Mouse (Mus musculus) limb, embryonic 14.5 days (tissue): ENCODE data around the gene Pram1. TPM values are rescaled to one million over a fixed set of nuclear protein-coding genes. Genes with fewer than 3 reads are reported as not detected.
"Not testable (repeated sequence)": the region's sequence is repeated elsewhere in the genome, so short reads cannot be mapped to it uniquely, and the experiment has no call there.

ENCODE experiments used
- ATAC-seq: fragments of 200-750 bp; cut with Nextera tagmentation; 2 replicates; pipeline ENCODE4 v1.8.0; 2017; ENCODE audit warnings: low read depth, moderate number of reproducible peaks, moderate TSS enrichment; ENCODE audit not compliant: low FRiP score
- DNase-seq: peaks from one replicate; pipeline ENCODE4 v3.0.0-alpha.2; 2015; ENCODE audit warnings: low spot score
- H3K27ac ChIP-seq: fragments of 300-500 bp; sonication (generic); replicated peaks from 2 replicates; pipeline ENCODE4 v1.5.1; 2014; ENCODE audit warnings: low read depth, mild to moderate bottlenecking, low read length, moderate library complexity, mixed read lengths
- H3K27me3 ChIP-seq: fragments of 300-500 bp; sonication (generic); 2 replicates; pipeline ENCODE4 v1.6.1; 2014; ENCODE audit warnings: low read length, mixed read lengths; ENCODE audit not compliant: control insufficient read depth, insufficient read depth
- H3K36me3 ChIP-seq: fragments of 300-500 bp; sonication (generic); 2 replicates; pipeline ENCODE4 v1.6.1; 2014; ENCODE audit warnings: mild to moderate bottlenecking, low read length, moderate library complexity, mixed read lengths; ENCODE audit not compliant: control insufficient read depth, insufficient read depth
- H3K4me1 ChIP-seq: fragments of 300-500 bp; sonication (generic); 2 replicates; pipeline ENCODE4 v1.6.1; 2014; ENCODE audit warnings: antibody characterized with exemption, low read length, mixed read lengths; ENCODE audit not compliant: control insufficient read depth, insufficient read depth
- H3K4me2 ChIP-seq: fragments of 300-500 bp; sonication (generic); replicated peaks from 2 replicates; pipeline ENCODE4 v1.6.1; 2014; ENCODE audit warnings: low read depth, mild to moderate bottlenecking, low read length, moderate library complexity; ENCODE audit not compliant: severe bottlenecking
- H3K4me3 ChIP-seq: fragments of 300-500 bp; sonication (generic); replicated peaks from 2 replicates; pipeline ENCODE4 v1.5.1; 2014; ENCODE audit warnings: low read length
- H3K9ac ChIP-seq: fragments of 300-500 bp; sonication (generic); 2 replicates; pipeline ENCODE4 v1.6.1; 2014; ENCODE audit warnings: mild to moderate bottlenecking, low read depth, low read length, moderate library complexity; ENCODE audit not compliant: severe bottlenecking
- H3K9me3 ChIP-seq: fragments of 300-500 bp; sonication (generic); 2 replicates; pipeline ENCODE4 v1.6.1; 2016; ENCODE audit warnings: low read length; ENCODE audit not compliant: control insufficient read depth
- POLR2A ChIP-seq: fragments of 200-500 bp; IDR thresholded peaks from 2 replicates; pipeline ENCODE4 v1.8.0; 2012; ENCODE audit warnings: inconsistent platforms, mild to moderate bottlenecking, moderate library complexity, borderline replicate concordance; ENCODE audit not compliant: insufficient read depth, insufficient read length; ENCODE audit errors: extremely low read depth
- WGBS: fragments of 180-500 bp; shearing (Covaris S2); extraction: QIAGEN DNeasy Blood & Tissue Kit; methylation state at CpG from one replicate; pipeline ENCODE4 v1.1.7; 2014; 5-methylcytosine and 5-hydroxymethylcytosine counted together
- polyA plus RNA-seq, 2 experiments: library from polyadenylated mRNA; depleted of rRNA in 1 of 2; stranded (reverse) in 1 of 2; unstranded in 1 of 2; fragments of >200 nt; fragmentation: Nextera tagmentation in 1 of 2; extraction: Ambion mirVana in 1 of 2; gene quantifications; 2 replicates each; pipeline versions ENCODE4 v1.2.1 to v1.2.3; 2012 to 2014

The Pram1 gene
- polyA plus RNA-seq, 2 experiments = 0.69 to 1.8 TPM

DNA sequence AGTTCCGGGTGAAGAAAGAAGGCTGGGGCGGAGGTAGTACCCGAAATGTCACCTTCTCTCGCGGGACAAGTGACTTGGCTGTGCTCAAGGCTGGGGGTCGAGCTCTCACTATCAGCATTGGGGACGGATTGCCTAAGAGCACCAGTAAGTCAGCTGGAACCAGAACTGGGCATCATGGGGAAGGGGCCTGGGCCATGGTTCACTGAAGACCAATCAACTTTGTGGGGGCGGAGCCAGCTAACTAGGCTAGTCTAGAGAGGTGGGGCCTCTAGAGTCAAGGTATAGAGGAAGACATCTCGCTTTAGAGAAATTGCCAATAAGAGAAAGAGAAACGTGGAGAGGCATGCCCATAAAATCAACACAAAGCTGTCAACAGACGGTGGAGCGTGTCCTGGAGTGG lies 35.9 kb upstream of the Pram1 start:
- H3K4me3 ChIP-seq = no peak overlapping the region
- WGBS = 87% methylated on average over 12 of the region's 12 CpGs
- no peak overlapping the region for H3K9ac ChIP-seq
- H3K9me3 ChIP-seq = 0 out of 2 replicates have a peak, but pooled peaks cover 3% of the 10 kb centered on the region
- TF ChIP-seq POLR2A = no peak
- DNase-seq (no peak), ATAC-seq (no peak)
- H3K27me3 ChIP-seq = no peaks in the 10 kb centered on the region
- H3K27ac ChIP-seq = no peak overlapping the region
- H3K4me2 ChIP-seq = no peak overlapping the region
- H3K36me3 ChIP-seq = no peaks in the 10 kb centered on the region
- no peaks in the 10 kb centered on the region for H3K4me1 ChIP-seq

DNA sequence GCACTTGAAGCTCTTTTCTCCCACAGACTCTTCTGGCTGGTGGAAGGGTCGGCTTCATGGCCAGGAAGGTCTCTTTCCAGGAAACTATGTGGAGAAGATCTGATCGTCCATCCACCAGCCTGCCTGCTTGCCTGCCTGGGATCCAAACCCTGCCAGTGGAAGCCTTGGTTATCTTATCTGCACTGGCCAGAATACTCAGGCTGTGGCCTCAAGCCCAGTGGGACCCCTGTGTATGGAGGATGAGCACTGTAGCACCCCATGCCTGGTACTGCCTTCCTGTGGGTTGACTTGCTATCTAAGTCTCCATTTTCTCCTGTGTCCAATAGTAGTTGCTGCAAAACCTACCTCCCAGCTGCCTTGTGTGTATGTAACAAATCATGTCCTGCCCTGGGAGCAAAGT lies 30.6 kb upstream of the Pram1 start:
- Histone ChIP-seq H3K27ac (no peak overlapping the region), H3K9ac (no peak overlapping the region), H3K4me2 (no peak overlapping the region), H3K4me1 (no peaks in the 10 kb centered on the region), H3K27me3 (no peaks in the 10 kb centered on the region), H3K36me3 (no peaks in the 10 kb centered on the region), H3K9me3 (no peaks in the 10 kb centered on the region), H3K4me3 (no peak overlapping the region)
- 86% methylated on average over 2 of the region's 2 CpGs for WGBS
- DNase-seq (no peak), ATAC-seq (no peak)
- no peak for TF ChIP-seq POLR2A

DNA sequence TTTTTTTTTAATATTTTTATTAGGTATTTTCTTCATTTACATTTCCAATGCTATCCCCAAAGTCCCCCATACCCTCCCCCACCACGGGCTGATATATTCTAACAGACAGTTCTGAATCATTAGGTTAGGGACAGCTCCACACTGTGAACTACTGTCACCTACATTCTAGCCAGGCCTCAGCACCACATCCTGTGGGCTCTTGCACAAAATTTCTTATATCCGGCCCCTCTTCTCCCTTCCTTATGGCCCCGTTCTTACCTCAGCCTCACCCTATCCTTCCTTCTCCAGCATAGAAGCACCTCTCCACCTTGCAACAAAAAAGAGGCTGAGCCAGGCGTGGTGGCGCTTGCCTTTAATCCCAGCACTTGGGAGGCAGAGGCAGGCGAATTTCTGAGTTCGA lies 27.3 kb upstream of the Pram1 start:
- WGBS = 85% methylated on average over 7 of the region's 7 CpGs
- no peak for TF ChIP-seq POLR2A

DNA sequence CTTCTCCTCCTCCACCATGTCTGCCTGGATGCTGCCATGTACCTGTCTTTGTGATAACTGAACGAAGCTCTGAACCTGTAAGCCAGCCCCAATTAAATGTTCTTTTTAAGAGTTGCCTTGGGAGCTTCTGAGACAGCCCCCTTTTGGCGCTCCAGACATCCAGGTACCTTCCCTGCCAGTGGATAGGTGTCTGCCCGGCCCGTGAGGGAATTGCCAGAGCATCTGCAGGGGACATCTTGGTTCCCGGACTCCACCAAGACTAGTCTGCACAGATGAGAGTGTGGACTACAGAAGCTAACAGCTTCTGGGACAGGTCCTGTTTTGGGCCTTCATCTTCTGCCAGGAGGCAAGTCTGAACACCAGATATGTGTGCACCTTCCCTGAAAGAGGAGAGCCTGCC lies 24.1 kb upstream of the Pram1 start:
- not testable (repeated sequence) for H3K27ac ChIP-seq, H3K4me1 ChIP-seq, H3K36me3 ChIP-seq, H3K27me3 ChIP-seq, ATAC-seq, H3K4me3 ChIP-seq, H3K9ac ChIP-seq, H3K9me3 ChIP-seq, DNase-seq, H3K4me2 ChIP-seq
- 88% methylated on average over 5 of the region's 5 CpGs for WGBS

More for the DNA sequence above, 27.3 kb upstream of the Pram1 start:
- Histone ChIP-seq H3K4me3 (no peak overlapping the region), H3K4me1 (no peaks in the 10 kb centered on the region), H3K4me2 (no peak overlapping the region), H3K27me3 (no peaks in the 10 kb centered on the region), H3K9me3 (no peaks in the 10 kb centered on the region), H3K9ac (no peak overlapping the region), H3K36me3 (no peaks in the 10 kb centered on the region), H3K27ac (no peak overlapping the region)
- DNase-seq (no peak), ATAC-seq (no peak)

DNA sequence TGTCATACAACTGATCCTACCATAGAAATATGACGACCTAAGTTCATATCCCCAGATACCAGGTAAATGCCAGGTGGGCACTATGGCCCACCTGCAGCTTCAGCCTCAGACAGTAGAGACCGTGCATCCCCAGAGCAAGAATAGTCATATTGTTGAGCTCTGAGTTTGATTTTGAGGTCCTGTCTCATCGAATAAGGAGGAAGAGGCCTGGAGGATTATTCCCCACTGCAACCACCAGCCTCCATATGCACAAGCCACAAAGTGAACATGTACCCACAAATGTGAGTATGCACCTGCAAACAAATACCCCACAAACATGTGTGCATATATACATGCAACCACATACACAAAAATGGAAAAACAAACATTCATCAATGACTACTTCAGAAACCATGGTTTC lies 10.6 kb upstream of the Pram1 start:
- Histone ChIP-seq H3K27ac (no peak overlapping the region), H3K27me3 (no peaks in the 10 kb centered on the region), H3K4me3 (no peak overlapping the region), H3K9me3 (no peaks in the 10 kb centered on the region), H3K36me3 (peaks cover 18% of the 10 kb centered on the region), H3K9ac (no peak overlapping the region), H3K4me1 (peaks cover 12% of the 10 kb centered on the region), H3K4me2 (no peak overlapping the region)
- WGBS = 94% methylated on average over 3 of the region's 3 CpGs
- DNase-seq = no peak
- no peak for ATAC-seq
- no peak for TF ChIP-seq POLR2A

DNA sequence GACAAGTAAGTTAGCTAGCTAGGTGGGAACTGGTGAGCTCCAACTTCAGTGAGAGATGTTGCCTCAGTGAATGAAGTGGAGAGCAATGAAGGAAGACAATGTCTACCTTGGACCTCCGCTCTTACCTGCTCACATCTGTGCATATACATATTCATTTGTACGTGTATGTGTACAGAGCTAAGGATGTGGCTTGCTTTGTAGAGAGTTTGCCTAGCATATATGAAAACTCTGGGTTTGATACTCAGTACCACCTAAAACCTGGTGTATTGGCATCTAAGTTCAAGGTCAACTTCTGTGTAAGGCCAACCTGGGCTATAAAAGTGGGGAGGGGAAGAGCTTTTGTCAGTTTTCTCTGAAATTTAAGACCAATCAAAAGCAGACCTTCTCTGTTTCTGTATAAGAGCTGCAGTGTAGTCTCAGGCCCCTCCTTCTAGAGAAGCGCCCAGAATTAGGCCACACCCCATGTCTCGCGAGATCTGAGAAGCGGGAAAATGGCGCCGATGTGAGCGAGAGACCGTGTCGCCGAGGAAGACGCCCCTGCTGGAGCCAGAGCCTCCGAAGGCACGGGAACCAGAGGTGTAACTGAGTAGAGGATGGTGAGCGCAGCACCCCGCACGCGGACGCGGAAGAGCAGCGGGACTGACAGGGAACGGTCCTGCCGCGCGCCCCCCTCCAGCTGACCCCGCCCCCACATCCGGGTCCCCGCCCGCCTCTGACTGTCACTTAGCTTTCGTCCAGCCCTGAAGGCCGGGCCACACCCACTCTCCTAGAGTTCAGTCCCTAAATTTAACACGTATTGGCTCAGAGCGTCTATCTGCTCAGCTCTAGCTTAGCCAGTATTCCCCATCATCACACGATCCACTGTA lies 9.0 kb upstream of the Pram1 start, which contains the start of gene Zfp414:
Gene Zfp414 (plus strand): TSS at position 470 of the 866 bp plus-strand sequence.
- H3K9me3 ChIP-seq = no peaks in the 10 kb centered on the region
- H3K4me3 ChIP-seq = peak within 1 kb of the TSS; percentile 73
- H3K27ac ChIP-seq = peak within 1 kb of the TSS; percentile 99
- peak within 1 kb of the TSS; percentile 65 for H3K4me2 ChIP-seq
- DNase-seq = peak; percentile 93
- ATAC-seq = peak; percentile 96
- peaks cover 20% of the 10 kb centered on the region for H3K36me3 ChIP-seq
- H3K4me1 ChIP-seq = peaks cover 12% of the 10 kb centered on the region
- peak within 1 kb of the TSS; percentile 89 for H3K9ac ChIP-seq
- TF ChIP-seq POLR2A = peak; percentile 64; the same call in 1 of the 2 replicates
- 3% methylated on average over 29 of the region's 35 CpGs for WGBS
- no peaks in the 10 kb centered on the region for H3K27me3 ChIP-seq
